Mouse (Mus musculus) lung, embryonic 15.5 days (tissue): ENCODE measurements around the gene Pcdh15. TPM values are rescaled to one million over a fixed set of nuclear protein-coding genes. Genes with fewer than 3 reads are reported as not detected.

Source experiments
- ATAC-seq: fragments of 200-750 bp; cut with Nextera tagmentation; 2 replicates; pipeline ENCODE4 v1.8.0; 2017; ENCODE audit warnings: moderate number of reproducible peaks, borderline replicate concordance; ENCODE audit not compliant: low FRiP score, low TSS enrichment; ENCODE audit errors: extremely low read depth
- H3K27ac ChIP-seq: fragments of 300-500 bp; sonication (generic); 2 replicates; pipeline ENCODE4 v1.5.1; 2015; ENCODE audit warnings: moderate library complexity, mild to moderate bottlenecking, inconsistent platforms
- H3K27me3 ChIP-seq: fragments of 300-500 bp; sonication (generic); 2 replicates; pipeline ENCODE4 v1.6.1; 2015; ENCODE audit warnings: inconsistent platforms
- H3K36me3 ChIP-seq: fragments of 300-500 bp; sonication (generic); 2 replicates; pipeline ENCODE4 v1.6.1; 2015; ENCODE audit warnings: inconsistent platforms
- H3K4me1 ChIP-seq: fragments of 300-500 bp; sonication (generic); 2 replicates; pipeline ENCODE4 v1.6.1; 2015; ENCODE audit warnings: inconsistent platforms
- H3K4me2 ChIP-seq: fragments of 300-500 bp; sonication (generic); 2 replicates; pipeline ENCODE4 v1.6.1; 2015; ENCODE audit warnings: inconsistent platforms, mild to moderate bottlenecking, moderate library complexity
- H3K4me3 ChIP-seq: fragments of 300-500 bp; sonication (generic); 2 replicates; pipeline ENCODE4 v1.5.1; 2015; ENCODE audit warnings: mild to moderate bottlenecking, inconsistent platforms
- H3K9ac ChIP-seq: fragments of 300-500 bp; sonication (generic); 2 replicates; pipeline ENCODE4 v1.6.1; 2015; ENCODE audit warnings: inconsistent platforms
- H3K9me3 ChIP-seq: fragments of 300-500 bp; sonication (generic); 2 replicates; pipeline ENCODE4 v1.6.1; 2016; ENCODE audit warnings: inconsistent platforms
- WGBS: fragments of 180-500 bp; shearing (Covaris S2); methylation state at CpG from one replicate; pipeline ENCODE4 v1.1.7; 2015; 5-methylcytosine and 5-hydroxymethylcytosine counted together
- polyA plus RNA-seq: library from polyadenylated mRNA; unstranded; fragments of >200 nt; fragmentation: Nextera tagmentation; extraction: Ambion mirVana; gene quantifications from 2 replicates; pipeline ENCODE4 v1.2.1, GENCODE M21; 2015

The Pcdh15 gene
- polyA plus RNA-seq, 1 experiment from 2014 or later = 0.29 TPM

DNA sequence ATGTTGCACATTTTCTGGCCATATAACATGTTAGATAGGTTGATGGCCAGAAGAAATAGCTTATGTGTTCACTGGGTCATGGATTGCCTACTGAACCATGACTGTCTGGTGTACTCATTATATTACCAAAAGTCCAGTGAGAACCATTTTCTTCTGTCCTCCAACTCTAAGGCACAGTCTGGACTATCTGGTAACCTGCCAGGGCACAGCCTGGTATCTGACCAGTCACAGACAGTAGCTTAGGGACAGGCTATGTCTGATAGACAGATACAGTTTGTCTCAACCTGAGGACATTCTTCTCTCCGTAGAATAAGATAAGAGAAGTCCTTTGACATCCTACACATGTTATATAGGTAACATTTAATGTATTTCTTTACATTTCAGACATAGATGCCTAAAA lies 1279.6 kb downstream of the Pcdh15 start:
- Histone ChIP-seq H3K36me3 (no peaks in the 10 kb centered on the region), H3K27ac (no peak overlapping the region), H3K27me3 (no peaks in the 10 kb centered on the region), H3K4me1 (no peaks in the 10 kb centered on the region), H3K4me3 (no peak overlapping the region), H3K4me2 (no peak overlapping the region), H3K9ac (no peak overlapping the region), H3K9me3 (no peaks in the 10 kb centered on the region)
- ATAC-seq = no peak
- WGBS = 65% methylated on average over 1 of the region's 1 CpGs

DNA sequence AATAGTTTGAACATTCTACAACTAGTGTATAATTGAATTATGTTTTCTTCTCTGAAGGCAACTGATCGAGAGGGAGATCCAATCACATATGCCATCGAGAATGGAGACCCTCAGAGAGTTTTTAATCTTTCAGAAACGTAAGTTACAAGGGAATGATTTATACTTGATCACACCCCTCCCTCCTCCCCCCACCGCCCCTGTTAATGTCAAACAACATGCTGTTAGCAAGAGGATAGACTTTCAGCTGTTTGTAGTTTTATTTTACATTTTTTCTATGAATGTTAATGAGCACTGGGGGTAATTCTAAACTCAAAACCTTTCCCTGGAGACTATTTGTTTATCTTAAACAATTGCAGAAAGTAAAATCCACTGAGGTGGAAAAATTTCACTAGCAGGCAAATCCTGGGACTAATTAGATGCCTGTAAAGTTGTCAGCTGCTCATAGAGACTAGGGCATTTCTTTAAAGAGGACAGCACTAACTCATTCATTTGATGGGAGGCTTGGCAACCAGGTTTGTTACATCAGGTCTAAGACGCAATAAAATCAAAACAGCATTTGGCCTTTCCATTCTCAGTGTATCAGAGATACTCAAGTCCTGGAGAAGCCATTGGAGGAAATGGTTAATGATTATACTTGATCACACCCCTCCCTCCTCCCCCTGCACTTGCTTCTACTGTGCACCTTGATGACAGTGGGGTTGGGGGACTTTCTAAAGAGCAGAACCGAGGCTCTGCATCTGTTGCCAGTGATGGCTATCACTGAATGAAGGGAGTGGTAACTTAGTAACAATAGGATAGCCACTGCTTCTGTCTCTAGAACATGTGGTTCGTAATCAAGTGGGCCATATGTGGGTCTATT lies 1280.4 kb downstream of the Pcdh15 start:
- no peaks in the 10 kb centered on the region for H3K4me1 ChIP-seq
- H3K4me2 ChIP-seq = no peak overlapping the region
- H3K27ac ChIP-seq = no peak overlapping the region
- no peak overlapping the region for H3K4me3 ChIP-seq
- no peak overlapping the region for H3K9ac ChIP-seq
- no peaks in the 10 kb centered on the region for H3K27me3 ChIP-seq
- WGBS = 51% methylated on average over 7 of the region's 7 CpGs
- no peaks in the 10 kb centered on the region for H3K9me3 ChIP-seq
- ATAC-seq = no peak
- H3K36me3 ChIP-seq = no peaks in the 10 kb centered on the region

DNA sequence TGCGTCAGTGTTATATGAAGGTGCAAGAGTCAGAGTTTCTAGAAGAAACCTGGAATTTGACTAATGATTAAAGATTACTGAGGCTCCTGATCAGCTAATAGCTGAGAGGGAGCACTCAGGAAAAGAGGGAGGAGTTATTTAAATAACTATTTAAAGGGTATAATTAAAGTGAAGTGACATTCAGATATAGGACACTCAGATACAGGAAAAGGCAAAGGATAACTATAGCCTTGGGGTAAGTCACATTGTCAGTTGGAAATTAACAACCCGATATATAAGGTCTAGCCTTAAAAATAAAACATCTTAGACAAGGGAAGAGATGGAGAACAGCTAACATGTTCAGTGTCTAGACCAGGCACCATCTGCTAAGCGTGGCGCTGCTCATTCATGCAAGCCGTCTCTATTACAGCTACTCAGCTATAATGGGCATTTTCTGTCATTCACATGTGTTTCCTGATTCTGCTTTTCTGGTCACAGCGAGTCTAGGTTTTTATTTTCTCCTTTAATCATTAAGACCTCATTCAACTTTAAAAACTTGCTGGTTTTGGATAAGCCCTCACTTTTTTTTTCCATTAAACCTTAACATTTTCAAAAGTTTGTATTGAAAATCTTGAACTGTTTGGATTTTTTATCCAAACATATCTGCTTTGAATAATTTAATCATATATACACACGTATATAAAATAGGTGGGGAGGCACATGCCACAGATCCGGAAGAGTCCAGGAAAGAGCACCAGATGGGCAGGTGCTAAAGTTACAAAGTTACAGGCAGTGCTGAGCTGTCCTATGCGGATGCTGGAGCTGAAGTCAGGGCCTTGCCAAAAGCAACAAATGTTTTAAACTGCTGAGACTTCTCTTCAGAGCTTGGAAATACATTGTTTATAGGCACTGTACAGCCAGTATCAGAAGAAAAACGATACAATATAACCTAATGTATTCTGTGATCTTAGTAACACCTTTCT lies 1288.7 kb downstream of the Pcdh15 start:
- H3K4me2 ChIP-seq = no peak overlapping the region
- WGBS = 76% methylated on average over 10 of the region's 10 CpGs
- H3K9me3 ChIP-seq = no peaks in the 10 kb centered on the region
- no peak for ATAC-seq
- H3K4me1 ChIP-seq = no peaks in the 10 kb centered on the region
- no peak overlapping the region for H3K27ac ChIP-seq
- no peaks in the 10 kb centered on the region for H3K36me3 ChIP-seq
- no peak overlapping the region for H3K9ac ChIP-seq
- H3K27me3 ChIP-seq = no peaks in the 10 kb centered on the region
- H3K4me3 ChIP-seq = no peak overlapping the region

DNA sequence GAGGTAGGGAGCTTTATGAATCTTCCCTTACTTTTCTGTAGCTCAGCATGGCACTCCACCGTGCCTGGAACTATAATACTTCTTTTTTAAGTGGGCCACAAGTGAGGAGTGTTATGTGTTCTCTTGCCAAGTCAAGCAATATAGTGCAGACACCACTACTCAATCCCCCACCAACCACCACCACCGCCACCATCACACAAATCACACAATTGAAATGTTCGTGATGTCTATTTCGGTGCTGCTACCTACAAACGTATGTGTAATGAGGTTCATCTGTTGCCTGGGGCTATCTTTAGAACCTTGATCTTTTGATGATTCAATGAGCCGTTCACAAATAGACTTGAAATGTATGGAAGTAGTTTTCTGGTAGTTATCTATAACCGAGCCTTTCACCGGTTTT lies 1304.0 kb downstream of the Pcdh15 start:
- H3K27me3 ChIP-seq = no peaks in the 10 kb centered on the region
- 84% methylated on average over 8 of the region's 8 CpGs for WGBS
- H3K27ac ChIP-seq = no peak overlapping the region
- H3K36me3 ChIP-seq = no peaks in the 10 kb centered on the region
- no peak overlapping the region for H3K4me3 ChIP-seq
- H3K9me3 ChIP-seq = no peaks in the 10 kb centered on the region
- no peak for ATAC-seq
- no peak overlapping the region for H3K4me2 ChIP-seq
- no peaks in the 10 kb centered on the region for H3K4me1 ChIP-seq
- H3K9ac ChIP-seq = no peak overlapping the region

DNA sequence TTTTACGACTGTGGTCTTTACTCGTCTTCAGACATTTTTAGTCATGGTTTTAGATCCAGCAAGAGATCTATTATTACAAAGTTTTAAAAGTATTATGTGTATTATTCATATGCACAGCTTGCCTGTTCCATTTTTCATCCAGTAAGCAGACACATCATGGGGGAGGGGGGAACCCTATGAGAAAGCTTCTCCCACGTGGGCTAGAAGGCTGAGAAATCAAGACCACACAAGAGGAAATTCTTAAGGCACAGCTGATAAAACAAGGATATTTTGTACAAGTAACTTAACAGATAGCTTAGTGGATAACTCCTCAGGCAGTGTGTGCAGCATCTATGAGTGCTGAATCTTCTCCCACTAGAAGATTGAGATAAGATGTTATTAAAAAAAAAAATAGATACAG lies 1314.9 kb downstream of the Pcdh15 start:
- Histone ChIP-seq H3K27ac (no peak overlapping the region), H3K27me3 (no peaks in the 10 kb centered on the region), H3K4me1 (no peaks in the 10 kb centered on the region), H3K4me3 (no peak overlapping the region), H3K9ac (no peak overlapping the region), H3K4me2 (no peak overlapping the region), H3K36me3 (no peaks in the 10 kb centered on the region), H3K9me3 (no peaks in the 10 kb centered on the region)
- no peak for ATAC-seq
- 38% methylated on average over 3 of the region's 3 CpGs for WGBS

DNA sequence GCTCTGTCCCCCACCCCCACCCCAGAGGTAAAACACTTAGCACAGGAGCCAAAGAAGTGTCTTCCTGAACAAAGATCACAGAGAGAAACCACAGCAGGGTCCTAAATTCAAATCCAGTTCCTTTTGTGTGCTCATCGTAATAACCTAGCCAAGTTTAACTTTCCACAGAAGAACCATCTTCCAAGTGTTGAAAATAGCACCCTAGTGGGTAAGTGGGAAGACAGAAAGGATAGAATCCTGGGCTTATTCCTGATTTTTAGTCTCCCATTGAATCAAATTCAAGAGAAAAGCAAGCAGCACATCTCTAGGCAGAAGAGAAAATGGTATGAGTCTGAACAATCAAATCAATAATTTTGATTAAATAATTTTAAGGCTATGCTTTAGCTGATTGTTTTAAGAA lies 1315.8 kb downstream of the Pcdh15 start:
- no peak overlapping the region for H3K4me3 ChIP-seq
- no peaks in the 10 kb centered on the region for H3K9me3 ChIP-seq
- no peak overlapping the region for H3K9ac ChIP-seq
- H3K4me2 ChIP-seq = no peak overlapping the region
- 82% methylated on average over 1 of the region's 1 CpGs for WGBS
- no peaks in the 10 kb centered on the region for H3K4me1 ChIP-seq
- ATAC-seq = no peak
- H3K36me3 ChIP-seq = no peaks in the 10 kb centered on the region
- H3K27me3 ChIP-seq = no peaks in the 10 kb centered on the region
- H3K27ac ChIP-seq = no peak overlapping the region

DNA sequence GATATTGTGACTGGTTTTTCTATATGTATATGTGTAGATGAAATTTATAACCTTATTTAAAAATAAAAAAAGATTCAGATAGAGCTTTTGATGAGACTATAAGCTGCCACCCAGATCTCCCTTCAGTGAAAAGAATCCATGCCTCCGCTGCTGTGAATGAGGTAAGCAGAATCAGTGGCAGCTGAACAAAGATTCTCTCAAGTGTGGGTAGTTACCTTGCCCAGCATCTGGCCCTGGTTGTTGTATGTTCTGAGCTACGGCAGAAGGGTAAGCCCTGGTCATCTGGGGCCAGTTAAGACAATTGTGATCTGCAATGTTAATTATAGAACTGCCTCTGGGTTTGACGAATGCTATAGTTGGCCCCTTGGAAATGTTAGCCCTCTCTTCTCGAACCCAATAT lies 1316.2 kb downstream of the Pcdh15 start:
- no peak overlapping the region for H3K9ac ChIP-seq
- H3K36me3 ChIP-seq = no peaks in the 10 kb centered on the region
- H3K4me1 ChIP-seq = no peaks in the 10 kb centered on the region
- ATAC-seq = no peak
- 70% methylated on average over 4 of the region's 4 CpGs for WGBS
- no peak overlapping the region for H3K4me2 ChIP-seq
- H3K4me3 ChIP-seq = no peak overlapping the region
- no peaks in the 10 kb centered on the region for H3K9me3 ChIP-seq
- no peak overlapping the region for H3K27ac ChIP-seq
- H3K27me3 ChIP-seq = no peaks in the 10 kb centered on the region

DNA sequence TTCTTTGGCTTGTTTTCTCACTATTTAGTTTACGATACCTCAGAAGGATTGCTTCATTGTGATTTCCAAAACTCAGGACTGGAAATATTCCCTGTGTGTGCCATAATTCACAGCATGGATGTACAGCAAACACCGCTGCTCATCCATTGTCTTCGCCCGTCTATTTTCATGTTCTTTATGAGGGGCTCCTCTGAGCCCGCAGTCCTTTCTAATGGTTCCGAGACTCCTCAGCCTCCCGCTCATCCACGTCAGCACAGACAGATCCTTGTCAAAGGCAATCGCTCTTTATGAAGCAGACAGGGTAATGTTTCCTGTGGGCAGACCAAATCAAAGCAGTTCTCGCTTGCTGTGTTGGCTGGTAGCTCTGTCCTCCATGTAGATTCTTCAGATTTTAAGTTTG lies 1316.8 kb downstream of the Pcdh15 start:
- WGBS = 84% methylated on average over 10 of the region's 10 CpGs
- Histone ChIP-seq H3K9ac (no peak overlapping the region), H3K9me3 (no peaks in the 10 kb centered on the region), H3K27ac (no peak overlapping the region), H3K27me3 (no peaks in the 10 kb centered on the region), H3K4me2 (no peak overlapping the region), H3K4me1 (no peaks in the 10 kb centered on the region), H3K36me3 (no peaks in the 10 kb centered on the region), H3K4me3 (no peak overlapping the region)
- no peak for ATAC-seq

DNA sequence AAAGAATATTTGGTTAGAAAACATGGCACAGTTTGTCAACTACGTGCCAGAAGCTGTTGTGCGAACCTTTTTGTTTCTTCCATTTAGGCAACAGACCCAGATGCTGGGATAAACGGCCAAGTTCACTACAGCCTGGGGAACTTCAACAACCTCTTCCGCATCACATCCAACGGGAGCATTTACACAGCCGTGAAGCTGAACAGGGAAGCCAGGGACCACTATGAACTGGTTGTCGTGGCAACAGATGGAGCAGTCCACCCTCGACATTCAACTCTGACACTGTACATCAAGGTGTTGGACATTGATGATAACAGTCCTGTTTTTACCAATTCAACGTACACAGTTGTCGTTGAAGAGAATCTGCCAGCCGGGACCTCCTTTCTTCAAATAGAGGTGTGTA lies 1350.9 kb downstream of the Pcdh15 start:
- no peaks in the 10 kb centered on the region for H3K4me1 ChIP-seq
- H3K9ac ChIP-seq = no peak overlapping the region
- WGBS = 60% methylated on average over 11 of the region's 11 CpGs
- H3K4me2 ChIP-seq = no peak overlapping the region
- no peak overlapping the region for H3K27ac ChIP-seq
- no peaks in the 10 kb centered on the region for H3K36me3 ChIP-seq
- no peak overlapping the region for H3K4me3 ChIP-seq
- no peak for ATAC-seq
- no peaks in the 10 kb centered on the region for H3K27me3 ChIP-seq
- H3K9me3 ChIP-seq = no peaks in the 10 kb centered on the region

DNA sequence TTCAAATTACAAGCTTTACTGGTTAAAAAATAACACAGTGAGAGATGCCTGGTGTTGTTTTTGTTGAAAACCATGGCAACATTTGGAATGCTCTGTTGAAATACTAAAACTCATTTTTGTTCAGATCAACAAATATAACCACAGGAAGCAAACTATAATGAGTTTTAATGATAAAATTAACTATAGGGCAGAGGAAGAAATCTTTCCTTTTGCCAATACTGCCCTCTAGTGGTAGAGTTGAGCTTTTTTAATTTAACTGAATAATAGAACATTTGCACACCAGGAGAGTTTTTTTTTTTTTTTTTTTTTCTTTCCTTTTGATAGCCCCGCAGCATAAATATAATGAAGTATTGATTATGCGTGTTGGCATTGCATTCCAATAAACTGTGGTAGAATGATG lies 1364.8 kb downstream of the Pcdh15 start:
- 18% methylated on average over 2 of the region's 2 CpGs for WGBS
- Histone ChIP-seq H3K4me1 (no peaks in the 10 kb centered on the region), H3K9ac (no peak overlapping the region), H3K27me3 (no peaks in the 10 kb centered on the region), H3K27ac (no peak overlapping the region), H3K36me3 (no peaks in the 10 kb centered on the region), H3K9me3 (no peaks in the 10 kb centered on the region), H3K4me3 (no peak overlapping the region), H3K4me2 (no peak overlapping the region)
- ATAC-seq = no peak

DNA sequence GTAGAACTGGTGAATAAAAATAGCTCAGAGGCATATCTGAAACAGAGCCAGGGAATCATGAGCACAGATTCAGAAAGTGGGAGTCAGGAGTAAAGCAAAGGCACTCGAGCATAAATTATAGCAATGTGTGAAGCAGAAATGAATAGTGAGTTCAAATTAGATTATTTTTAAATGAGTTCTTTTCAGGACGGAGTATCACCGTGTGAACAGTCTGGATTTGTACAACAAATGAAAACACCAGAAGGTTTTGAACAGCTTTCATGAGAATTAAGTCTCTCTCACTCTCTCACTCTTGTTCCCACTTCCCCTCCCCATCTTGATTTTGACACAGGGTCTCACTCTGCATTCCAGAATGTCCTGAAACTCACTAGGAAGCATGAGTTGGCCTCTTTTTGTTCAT lies 1381.6 kb downstream of the Pcdh15 start:
- no peaks in the 10 kb centered on the region for H3K36me3 ChIP-seq
- no peaks in the 10 kb centered on the region for H3K4me1 ChIP-seq
- no peak overlapping the region for H3K4me2 ChIP-seq
- no peak overlapping the region for H3K4me3 ChIP-seq
- ATAC-seq = no peak
- H3K9ac ChIP-seq = no peak overlapping the region
- WGBS = 76% methylated on average over 3 of the region's 3 CpGs
- H3K27ac ChIP-seq = no peak overlapping the region
- no peaks in the 10 kb centered on the region for H3K9me3 ChIP-seq
- no peaks in the 10 kb centered on the region for H3K27me3 ChIP-seq

DNA sequence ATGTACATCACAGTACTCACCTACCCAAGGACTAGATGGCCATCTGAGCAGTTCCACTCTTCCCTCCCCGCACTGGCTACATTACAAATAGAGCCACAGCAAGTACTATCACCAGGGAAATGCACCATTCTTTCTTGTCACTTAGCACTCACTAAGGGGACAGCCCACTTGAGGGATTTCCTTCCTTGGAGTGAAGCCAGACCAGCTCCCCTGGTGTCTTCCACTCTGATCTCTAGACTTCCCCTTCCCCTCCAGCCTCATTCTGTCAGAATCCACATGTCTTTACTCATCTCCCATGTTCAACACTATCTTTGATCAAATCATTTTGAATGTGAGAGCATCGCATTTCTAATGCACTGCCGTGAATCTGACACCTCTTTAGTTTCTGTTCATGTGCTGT lies 1413.2 kb downstream of the Pcdh15 start:
- H3K36me3 ChIP-seq = no peaks in the 10 kb centered on the region
- no peaks in the 10 kb centered on the region for H3K9me3 ChIP-seq
- H3K27me3 ChIP-seq = no peaks in the 10 kb centered on the region
- H3K4me3 ChIP-seq = no peak overlapping the region
- no peak overlapping the region for H3K27ac ChIP-seq
- WGBS = 37% methylated on average over 3 of the region's 3 CpGs
- H3K9ac ChIP-seq = no peak overlapping the region
- no peaks in the 10 kb centered on the region for H3K4me1 ChIP-seq
- H3K4me2 ChIP-seq = no peak overlapping the region
- ATAC-seq = 0 out of 2 replicates have a peak, but pooled peaks have one; percentile 46
